Mouse (Mus musculus) lung, embryonic 14.5 days (tissue): ENCODE measurements around the gene Ero1l. TPM values are rescaled to one million over a fixed set of nuclear protein-coding genes. Genes with fewer than 3 reads are reported as not detected.

Experiments used
- ATAC-seq: fragments of 200-750 bp; cut with Nextera tagmentation; 2 replicates; pipeline ENCODE4 v1.8.0; 2017; ENCODE audit warnings: mild to moderate bottlenecking, moderate TSS enrichment, moderate library complexity; ENCODE audit not compliant: insufficient read depth
- DNase-seq: peaks from one replicate; pipeline ENCODE4 v3.0.0-alpha.2; 2015
- H3K27ac ChIP-seq: fragments of 300-500 bp; sonication (generic); 2 replicates; pipeline ENCODE4 v1.5.1; 2014; ENCODE audit warnings: low read depth, mild to moderate bottlenecking, moderate library complexity
- H3K27me3 ChIP-seq: fragments of 300-500 bp; sonication (generic); 2 replicates; pipeline ENCODE4 v1.6.1; 2014; ENCODE audit warnings: low read length, control low read depth; ENCODE audit not compliant: insufficient read depth
- H3K36me3 ChIP-seq: fragments of 300-500 bp; sonication (generic); 2 replicates; pipeline ENCODE4 v1.6.1; 2014; ENCODE audit warnings: control low read depth; ENCODE audit not compliant: insufficient read depth
- H3K4me1 ChIP-seq: fragments of 300-500 bp; sonication (generic); 2 replicates; pipeline ENCODE4 v1.6.1; 2014; ENCODE audit warnings: antibody characterized with exemption, control low read depth; ENCODE audit not compliant: insufficient read depth
- H3K4me2 ChIP-seq: fragments of 300-500 bp; sonication (generic); 2 replicates; pipeline ENCODE4 v1.6.1; 2014; ENCODE audit warnings: mild to moderate bottlenecking
- H3K4me3 ChIP-seq: fragments of 300-500 bp; sonication (generic); 2 replicates; pipeline ENCODE4 v1.5.1; 2014; ENCODE audit warnings: low read depth, low read length
- H3K9ac ChIP-seq: fragments of 300-500 bp; sonication (generic); 2 replicates; pipeline ENCODE4 v1.6.1; 2014
- H3K9me3 ChIP-seq: fragments of 300-500 bp; sonication (generic); 2 replicates; pipeline ENCODE4 v1.6.1; 2016; ENCODE audit warnings: low read depth, low read length, control low read depth
- CTCF ChIP-seq: IDR thresholded peaks from 2 replicates; pipeline ENCODE4 v1.5.1; 2016; ENCODE audit warnings: antibody characterized with exemption, low read depth
- WGBS: fragments of 180-500 bp; shearing (Covaris S2); extraction: QIAGEN DNeasy Blood & Tissue Kit; methylation state at CpG from one replicate; pipeline ENCODE4 v1.1.7; 2014; 5-methylcytosine and 5-hydroxymethylcytosine counted together
- polyA plus RNA-seq: library from polyadenylated mRNA; unstranded; fragments of >200 nt; fragmentation: Nextera tagmentation; extraction: Ambion mirVana; gene quantifications from 2 replicates; pipeline ENCODE4 v1.2.1, GENCODE M21; 2014

Ero1l gene
- polyA plus RNA-seq, 1 experiment from 2014 or later, result 30.1 TPM

DNA sequence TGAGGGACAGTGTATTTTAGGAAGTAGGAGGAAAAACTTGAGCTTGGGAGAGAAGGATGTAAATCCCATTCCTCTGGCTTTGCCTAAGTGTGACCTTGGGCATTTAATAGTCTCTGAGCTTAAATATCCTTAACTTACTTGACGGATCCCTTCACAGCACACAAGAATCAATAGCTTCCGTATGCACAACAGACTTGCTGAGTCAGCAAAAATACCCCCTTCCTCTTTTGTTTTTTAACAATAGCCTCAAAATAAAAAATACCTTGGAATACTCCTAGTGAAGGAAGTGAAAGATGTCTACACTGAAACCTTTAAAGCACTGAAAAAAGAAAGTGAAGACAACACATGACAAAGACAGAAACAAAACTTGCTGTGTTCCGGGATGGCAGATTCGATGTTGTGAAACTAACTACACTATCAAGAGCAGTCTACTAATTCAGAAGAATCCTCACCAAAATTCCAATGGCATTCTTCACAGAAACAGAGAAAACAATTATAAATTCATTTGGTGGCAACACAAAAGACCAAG, 67.0 kb downstream of the Ero1l start:
- Histone ChIP-seq H3K27ac (no peak overlapping the region), H3K4me1 (no peaks in the 10 kb centered on the region), H3K4me2 (no peak overlapping the region), H3K36me3 (no peaks in the 10 kb centered on the region), H3K27me3 (no peaks in the 10 kb centered on the region), H3K9ac (no peak overlapping the region), H3K4me3 (no peak overlapping the region), H3K9me3 (no peaks in the 10 kb centered on the region)
- no peak for DNase-seq
- no peak for TF ChIP-seq CTCF
- no peak for ATAC-seq
- 86% methylated on average over 4 of the region's 4 CpGs for WGBS

DNA sequence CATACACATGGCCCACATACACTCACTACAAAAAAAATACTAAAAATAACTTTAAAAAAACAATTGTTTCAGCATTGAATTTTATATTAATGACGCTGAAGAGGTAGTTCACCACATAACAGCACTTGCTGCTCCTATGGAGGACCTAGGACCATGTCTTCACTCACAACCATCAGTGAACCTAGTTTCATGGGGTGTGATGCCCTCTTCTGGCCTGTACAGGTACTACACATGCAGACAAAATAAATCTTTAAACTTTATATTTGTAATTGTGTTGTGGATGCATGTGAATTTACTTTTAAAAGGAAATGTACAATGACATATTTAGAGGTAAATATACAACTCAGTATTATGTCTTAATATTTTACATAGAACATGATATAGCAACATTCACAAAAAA, 77.0 kb downstream of the Ero1l start:
- ATAC-seq (no peak), DNase-seq (peak; percentile 6)
- no peak overlapping the region for H3K9ac ChIP-seq
- H3K27me3 ChIP-seq, result no peaks in the 10 kb centered on the region
- no peak overlapping the region for H3K4me2 ChIP-seq
- WGBS, result 43% methylated on average over 1 of the region's 1 CpGs
- no peak overlapping the region for H3K27ac ChIP-seq
- H3K4me1 ChIP-seq, result no peaks in the 10 kb centered on the region
- peak; percentile 53 for TF ChIP-seq CTCF
- H3K9me3 ChIP-seq, result no peaks in the 10 kb centered on the region
- no peak overlapping the region for H3K4me3 ChIP-seq
- no peaks in the 10 kb centered on the region for H3K36me3 ChIP-seq

DNA sequence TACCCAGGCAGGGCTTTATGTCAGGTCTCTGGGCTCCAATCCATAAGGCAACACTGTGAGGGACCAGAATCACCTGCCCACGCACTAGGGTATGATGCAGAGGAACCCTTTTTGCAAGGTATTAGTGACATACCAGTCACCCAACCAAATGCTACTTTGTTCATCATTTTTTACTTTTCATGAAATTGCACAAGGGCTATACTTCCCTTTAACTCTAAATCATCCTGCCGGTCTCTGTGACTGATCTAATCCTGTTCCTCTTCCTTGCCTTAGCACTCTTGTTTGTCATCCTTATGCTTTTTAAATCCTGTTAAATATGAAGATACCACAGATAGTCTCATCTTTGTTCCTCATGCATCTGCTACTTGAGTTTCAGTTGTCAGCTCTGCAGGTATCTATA, 79.5 kb downstream of the Ero1l start:
- Histone ChIP-seq H3K27me3 (no peaks in the 10 kb centered on the region), H3K9ac (no peak overlapping the region), H3K4me2 (no peak overlapping the region), H3K36me3 (no peaks in the 10 kb centered on the region), H3K27ac (no peak overlapping the region), H3K4me1 (no peaks in the 10 kb centered on the region), H3K4me3 (no peak overlapping the region), H3K9me3 (no peaks in the 10 kb centered on the region)
- ATAC-seq, result no peak
- DNase-seq, result no peak
- TF ChIP-seq CTCF, result no peak
- whole genome bisulfite sequencing, result 76% methylated on average over 2 of the region's 2 CpGs

Other genes with a start within 250 kb of the Ero1l start
- gene Gpr137c, start 99.1 kb downstream of the Ero1l start, polyA plus RNA-seq, result 2.1 and 2.2 TPM in 2 replicates
- gene Txndc16, start 98.4 kb downstream of the Ero1l start, polyA plus RNA-seq, result 13.8 and 17.5 TPM in 2 replicates
- gene Psmc6, start 11.0 kb upstream of the Ero1l start, polyA plus RNA-seq, result 186 and 195 TPM in 2 replicates
- gene Styx, start 32.3 kb upstream of the Ero1l start, polyA plus RNA-seq, result 71.0 and 74.6 TPM in 2 replicates
- 54.9 and 57.3 TPM in 2 replicates for gene Gnpnat1, start 86.1 kb upstream of the Ero1l start, polyA plus RNA-seq
- 209 and 229 TPM in 2 replicates for gene Fermt2, start 211.3 kb upstream of the Ero1l start, polyA plus RNA-seq